Mouse (Mus musculus) layer of hippocampus, adult 8-10 months (tissue): Measurements from ENCODE around the gene Morf4l1. TPM values are rescaled to one million over a fixed set of nuclear protein-coding genes. Genes with fewer than 3 reads are reported as not detected.

Experiments
- DNase-seq, 2 experiments: peaks; one replicate each; pipeline ENCODE4 v3.0.0; 2022; ENCODE audit warnings: low spot score in 2 of 2
- total RNA-seq, 4 experiments: library from RNA; stranded (reverse); gene quantifications; 2 replicates each; pipeline ENCODE4 v1.2.4; 2022

Gene Morf4l1
- total RNA-seq: 100 to 1,000 TPM; 417 to 460 (median 434) TPM

GRCm38 (mm10) chr9:90114567-90115307, at the start of gene Morf4l1:
Gene Morf4l1 (minus strand): TSS chr9:90114774.
- peak; percentile 97 to 99 for DNase-seq

GRCm38 (mm10) chr9:90163749-90164095, 49.1 kb upstream of the Morf4l1 start:
- DNase-seq: no peak

GRCm38 (mm10) chr9:90162926-90163748, 48.6 kb upstream of the Morf4l1 start, which contains the start of gene Adamts7:
Gene Adamts7 (plus strand): TSS chr9:90163069.
- DNase-seq: no peak

GRCm38 (mm10) chr9:90162243-90162925, 47.8 kb upstream of the Morf4l1 start:
- DNase-seq: no peak

GRCm38 (mm10) chr9:90146869-90147268, 32.3 kb upstream of the Morf4l1 start:
- no peak for DNase-seq

GRCm38 (mm10) chr9:90145788-90146187, 31.2 kb upstream of the Morf4l1 start:
- DNase-seq: no peak

GRCm38 (mm10) chr9:90136678-90136965, 22.0 kb upstream of the Morf4l1 start:
- no peak for DNase-seq

- no peak for DNase-seq
Observed at GRCm38 (mm10) chr9:90135963-90136677, 21.5 kb upstream of the Morf4l1 start.

- no peak for DNase-seq
Observed at GRCm38 (mm10) chr9:90135466-90135865, 20.9 kb upstream of the Morf4l1 start.

GRCm38 (mm10) chr9:90133562-90134355, 19.2 kb upstream of the Morf4l1 start:
- DNase-seq: no peak

- no peak for DNase-seq
Observed at GRCm38 (mm10) chr9:90128636-90129201, 14.1 kb upstream of the Morf4l1 start.

- DNase-seq: no peak
Observed at GRCm38 (mm10) chr9:90127146-90127545, 12.6 kb upstream of the Morf4l1 start.

GRCm38 (mm10) chr9:90126260-90127010, 11.9 kb upstream of the Morf4l1 start:
- DNase-seq: peak; percentile 56 to 74

GRCm38 (mm10) chr9:90125416-90126099, 11.0 kb upstream of the Morf4l1 start:
- no peak for DNase-seq

GRCm38 (mm10) chr9:90124873-90125245, 10.3 kb upstream of the Morf4l1 start:
- DNase-seq: no peak

GRCm38 (mm10) chr9:90124156-90124872, 9.7 kb upstream of the Morf4l1 start:
- no peak for DNase-seq

- no peak for DNase-seq
Observed at GRCm38 (mm10) chr9:90122246-90122740, 7.7 kb upstream of the Morf4l1 start.

- DNase-seq: no peak
Observed at GRCm38 (mm10) chr9:90117234-90117633, 2.7 kb upstream of the Morf4l1 start.
